Mouse (Mus musculus) activated CD4-positive, CD25-positive, alpha-beta regulatory T cell, adult 9 weeks (primary cell): ENCODE results near the gene Gzmb. TPM values are rescaled to one million over a fixed set of nuclear protein-coding genes. Genes with fewer than 3 reads are reported as not detected.

ENCODE experiments used
- polyA plus RNA-seq: library from polyadenylated mRNA; unstranded; fragments of 100-300 nt; shearing (Covaris generic); gene quantifications from one replicate; pipeline ENCODE4 v1.2.1, GENCODE M21; 2017

Gzmb gene
- polyA plus RNA-seq = 71.3 TPM

GRCm38 (mm10) chr14:56262153-56262552 is at the start of gene Gzmb:
Gene Gzmb, minus strand, starts transcription at chr14:56262260.

DNA sequence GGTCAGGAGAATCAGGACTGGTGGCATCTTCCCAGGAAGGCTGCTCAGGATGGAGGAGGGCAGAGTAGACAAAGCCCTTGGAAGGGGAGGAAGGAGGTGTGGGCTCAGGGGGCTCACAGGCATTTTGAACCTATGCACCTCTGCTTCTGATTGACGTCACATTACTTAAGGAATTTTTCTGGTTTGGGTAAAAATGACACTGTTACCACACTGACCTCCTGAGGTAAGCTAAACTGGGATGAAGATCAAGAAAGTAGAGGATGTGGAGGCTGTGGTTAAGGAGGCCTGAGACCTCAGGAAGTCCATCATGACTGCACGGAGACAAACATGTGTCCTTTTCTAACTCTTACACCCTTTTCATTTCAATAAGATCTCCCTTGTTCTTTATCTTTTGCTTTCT is 27.5 kb downstream of the Gzmb start, which contains the start of gene Gzmc:
TSS of gene Gzmc (minus strand) at position 101 of the 400 bp plus-strand sequence.

DNA sequence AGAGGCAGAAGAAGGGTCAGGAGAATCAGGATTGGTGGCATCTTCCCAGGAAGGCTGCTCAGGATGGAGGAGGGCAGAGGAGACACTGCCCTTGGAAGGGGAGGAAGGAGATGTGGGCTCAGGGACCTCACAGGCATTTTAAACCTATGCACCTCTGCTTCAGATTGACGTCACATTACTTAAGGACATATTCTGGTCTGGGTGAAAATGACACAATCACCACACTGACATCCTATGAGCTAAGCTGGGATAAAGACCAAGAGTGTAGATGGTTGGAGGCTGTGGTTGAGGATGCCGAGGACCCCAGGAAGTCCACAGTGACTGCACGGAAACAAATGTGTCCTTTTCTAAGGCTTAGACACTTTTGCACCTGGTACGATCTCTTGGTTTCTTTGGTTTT is 50.7 kb downstream of the Gzmb start, which contains the start of gene Gzmf:
TSS of gene Gzmf (minus strand) at position 101 of the 400 bp plus-strand sequence.

Other genes starting within 250 kb of the Gzmb start
- not detected for gene Mcpt1, start 244.3 kb downstream of the Gzmb start, polyA plus RNA-seq
- gene Mcpt9, start 231.8 kb downstream of the Gzmb start, polyA plus RNA-seq = not detected
- not detected for gene Mcpt2, start 220.2 kb downstream of the Gzmb start, polyA plus RNA-seq
- not detected for gene Mcpt4, start 199.9 kb downstream of the Gzmb start, polyA plus RNA-seq
- gene Mcpt8, start 177.0 kb downstream of the Gzmb start, polyA plus RNA-seq = not detected
- gene Ctsg, start 159.7 kb downstream of the Gzmb start, polyA plus RNA-seq = not detected
- gene Gzme, start 141.6 kb downstream of the Gzmb start, polyA plus RNA-seq = not detected
- gene Gzmd, start 129.7 kb downstream of the Gzmb start, polyA plus RNA-seq = not detected
- not detected for gene Gzmg, start 102.7 kb downstream of the Gzmb start, polyA plus RNA-seq
- gene Gzmn, start 87.7 kb downstream of the Gzmb start, polyA plus RNA-seq = not detected
- 0.50 TPM for gene Gzmf, start 50.8 kb downstream of the Gzmb start, polyA plus RNA-seq
- gene Gzmc, start 27.6 kb downstream of the Gzmb start, polyA plus RNA-seq = 5.5 TPM
- gene Atp12a, start 102.8 kb upstream of the Gzmb start, polyA plus RNA-seq = not detected
- gene Rnf17, start 140.3 kb upstream of the Gzmb start, polyA plus RNA-seq = 1.4 TPM